22 mouse cellular contexts compared by ENCODE assay signal in genomic region chr5:149662980-149663379, GRCm38 (mm10). TPM values are rescaled to one million over a fixed set of nuclear protein-coding genes. Genes with fewer than 3 reads are reported as not detected.
DNase-seq lines count a peak whose midpoint lies in the region; ATAC-seq and TF ChIP-seq lines count a peak whose summit lies in the region.
"Had no signal": no experiment of that assay in that cellular context is flagged by ENCODE, and none has a peak within 500 bp of the region (broad histone marks: within the 10 kb centered on the region; RNA-seq: fewer than 3 reads in every experiment).

No protein-coding gene starts in this region.

- DNase-seq in gastrocnemius, adult 2 months = no peak
- DNase-seq in gastrocnemius, adult 18-20 months (ENCODE audit: low spot score) = no peak
- DNase-seq in liver, embryonic 14.5 days (ENCODE audit: low read depth in 3 of 3, low spot score in 3 of 3) = no peak
- no peak for DNase-seq in liver, embryonic 11.5 days (ENCODE audit: low spot score)
- no peak for DNase-seq in right cerebral cortex, postnatal 10 days (ENCODE audit: low spot score in 2 of 2)
- DNase-seq: adrenal gland, adult 2 months; B cell, adult 2 months; cerebellum, adult 11-12 months; cerebellum, postnatal 25 days; heart, adult 11 months; retina, postnatal 1 day; thymus, postnatal 25 days had no signal

- intact Hi-C loops in gastrocnemius, adult 2 months (cut with DNase I) = no loop called here

- TF ChIP-seq CTCF in gastrocnemius, adult 2 months (IDR thresholded peaks at IDR 0.05) = peak; percentile 8; the same call in 1 of the 2 replicates
- peak; percentile 26; the same call in 1 of the 2 replicates for TF ChIP-seq CTCF in liver, embryonic 14.5 days (IDR thresholded peaks at IDR 0.05; ENCODE audit: low read depth)
- TF ChIP-seq CTCF in E14TG2a.4 (conservative IDR thresholded peaks at IDR 0.05; ENCODE audit: low read length) = peak; percentile 48

- TF ChIP-seq EP300 in liver, embryonic 14.5 days (IDR thresholded peaks at IDR 0.05; ENCODE audit: low read depth) = no peak

- no peak for ATAC-seq in liver, embryonic 14.5 days (ENCODE audit: insufficient read depth)
- no peak for ATAC-seq in liver, embryonic 11.5 days (replicated peaks; ENCODE audit: low FRiP score)
- ATAC-seq in megakaryocyte progenitor cell, adult 5-6 weeks (replicated peaks; ENCODE audit: poor library complexity) = peak; percentile 58; the same call in 1 of the 2 replicates
- ATAC-seq: forebrain, embryonic 15.5 days; intestine, embryonic 16.5 days; midbrain, embryonic 13.5 days had no signal

- H3K9ac ChIP-seq in liver, embryonic 14.5 days (replicated peaks) = no peak overlapping the region
- no peak overlapping the region for H3K9ac ChIP-seq in liver, embryonic 11.5 days (ENCODE audit: low read depth, low read length)
- H3K9ac ChIP-seq: forebrain, embryonic 15.5 days; heart, embryonic 15.5 days; limb, embryonic 12.5 days; midbrain, embryonic 13.5 days; stomach, embryonic 15.5 days had no signal

- no peaks in the 10 kb centered on the region for H3K36me3 ChIP-seq in liver, embryonic 14.5 days (replicated peaks; ENCODE audit: control insufficient read depth, insufficient read depth, low read depth)
- no peaks in the 10 kb centered on the region for H3K36me3 ChIP-seq in liver, embryonic 11.5 days (ENCODE audit: control insufficient read depth, insufficient read depth, low read length)
- no peaks in the 10 kb centered on the region for H3K36me3 ChIP-seq in E14TG2a.4 (ENCODE audit: insufficient read depth, low read length)
- H3K36me3 ChIP-seq: embryonic facial prominence, embryonic 10.5 days; forebrain, embryonic 15.5 days; heart, embryonic 15.5 days; limb, embryonic 12.5 days; midbrain, embryonic 13.5 days; stomach, embryonic 15.5 days had no signal

- H3K4me3 ChIP-seq in gastrocnemius, adult 2 months = no peak overlapping the region
- H3K4me3 ChIP-seq in liver, embryonic 14.5 days (ENCODE audit: insufficient read depth in 1 of 2, low read depth in 2 of 2, low read length in 2 of 2) = no peak overlapping the region
- no peak overlapping the region for H3K4me3 ChIP-seq in liver, embryonic 11.5 days (ENCODE audit: low read depth, low read length)
- H3K4me3 ChIP-seq in E14TG2a.4 (replicated peaks; ENCODE audit: low read length) = no peak overlapping the region
- H3K4me3 ChIP-seq: embryonic facial prominence, embryonic 10.5 days; forebrain, embryonic 15.5 days; heart, embryonic 15.5 days; limb, embryonic 12.5 days; midbrain, embryonic 13.5 days; stomach, embryonic 15.5 days had no signal

- H3K27ac ChIP-seq in gastrocnemius, adult 2 months = no peak overlapping the region
- no peak overlapping the region for H3K27ac ChIP-seq in liver, embryonic 14.5 days
- no peak overlapping the region for H3K27ac ChIP-seq in liver, embryonic 11.5 days (ENCODE audit: low read depth, low read length)
- H3K27ac ChIP-seq: embryonic facial prominence, embryonic 10.5 days; forebrain, embryonic 15.5 days; heart, embryonic 15.5 days; limb, embryonic 12.5 days; macrophage; midbrain, embryonic 13.5 days; stomach, embryonic 15.5 days had no signal

- 79% methylated on average over 6 of the region's 6 CpGs for WGBS in liver, embryonic 14.5 days (ENCODE audit: insufficient replicate concordance)
- 83% methylated on average over 6 of the region's 6 CpGs for WGBS in liver, embryonic 11.5 days

- H3K27me3 ChIP-seq in liver, embryonic 14.5 days (ENCODE audit: control insufficient read depth, insufficient read depth, low read length) = no peaks in the 10 kb centered on the region
- no peaks in the 10 kb centered on the region for H3K27me3 ChIP-seq in liver, embryonic 11.5 days (replicated peaks; ENCODE audit: control insufficient read depth, insufficient read depth, low read length)
- peaks cover 4% of the 10 kb centered on the region; the same call in 1 of the 2 replicates for H3K27me3 ChIP-seq in E14TG2a.4 (ENCODE audit: insufficient read depth, low read length)
- H3K27me3 ChIP-seq: forebrain, embryonic 15.5 days; heart, embryonic 15.5 days; limb, embryonic 12.5 days; midbrain, embryonic 13.5 days; stomach, embryonic 15.5 days had no signal

- H3K4me2 ChIP-seq in liver, embryonic 14.5 days (ENCODE audit: low read depth) = no peak overlapping the region
- no peak overlapping the region for H3K4me2 ChIP-seq in liver, embryonic 11.5 days
- H3K4me2 ChIP-seq: forebrain, embryonic 15.5 days; heart, embryonic 15.5 days; limb, embryonic 12.5 days; midbrain, embryonic 13.5 days; stomach, embryonic 15.5 days had no signal

- peaks cover 3% of the 10 kb centered on the region; the same call in 1 of the 2 replicates for H3K9me3 ChIP-seq in liver, embryonic 14.5 days (ENCODE audit: control insufficient read depth, low read length)
- H3K9me3 ChIP-seq in liver, embryonic 11.5 days (ENCODE audit: control insufficient read depth, low read length) = peaks cover 3% of the 10 kb centered on the region; the same call in 1 of the 2 replicates
- peaks cover 5% of the 10 kb centered on the region for H3K9me3 ChIP-seq in E14TG2a.4 (ENCODE audit: low read length)
- H3K9me3 ChIP-seq: forebrain, embryonic 15.5 days; heart, embryonic 15.5 days; stomach, embryonic 15.5 days had no signal

- no peaks in the 10 kb centered on the region for H3K4me1 ChIP-seq in liver, embryonic 14.5 days (replicated peaks; ENCODE audit: control insufficient read depth in 2 of 2, insufficient read depth in 2 of 2, low read length in 1 of 2)
- no peaks in the 10 kb centered on the region for H3K4me1 ChIP-seq in liver, embryonic 11.5 days (replicated peaks; ENCODE audit: control insufficient read depth, insufficient read depth, low read length)
- H3K4me1 ChIP-seq in E14TG2a.4 (replicated peaks; ENCODE audit: low read depth, low read length) = peaks cover 27% of the 10 kb centered on the region
- H3K4me1 ChIP-seq: forebrain, embryonic 15.5 days; heart, embryonic 15.5 days; limb, embryonic 12.5 days; stomach, embryonic 15.5 days had no signal

RNA-seq across cellular contexts. Expression of gene B3glct, which starts 15.1 kb away (rescaled TPM):
- total RNA-seq in gastrocnemius, adult 2 months (2021) = 1 to 10 TPM; 3.0 to 4.4 TPM
- 1 to 10 TPM; 3.5 to 5.2 TPM for total RNA-seq in gastrocnemius, adult 18-20 months (2021)
- 2.3 and 2.9 TPM in 2 replicates for polyA plus RNA-seq in liver, embryonic 14.5 days (2012; rRNA removed)
- polyA plus RNA-seq in liver, embryonic 14.5 days (2014; fragmentation: Nextera tagmentation; extraction: Ambion mirVana) = 4.1 and 5.0 TPM in 2 replicates
- polyA plus RNA-seq in liver, embryonic 11.5 days (2014; fragmentation: Nextera tagmentation; extraction: Ambion mirVana) = 13.2 and 13.4 TPM in 2 replicates
- 8.9 and 10.9 TPM in 2 replicates for total RNA-seq in megakaryocyte progenitor cell, adult 5-6 weeks (2015)
- 5.9 and 9.7 TPM in 2 replicates for total RNA-seq in megakaryocyte progenitor cell, adult 5-6 weeks (2017)

RNA-seq across cellular contexts. Expression of gene Hsph1, which starts 26.8 kb away (rescaled TPM):
- total RNA-seq in gastrocnemius, adult 2 months (2021) = 100 to 1,000 TPM in 1 of 2 experiments, 10 to 100 TPM in 1; 76.6 to 103 TPM
- 10 to 100 TPM; 60.1 to 86.6 TPM for total RNA-seq in gastrocnemius, adult 18-20 months (2021)
- 12.6 and 33.5 TPM in 2 replicates for polyA plus RNA-seq in liver, embryonic 14.5 days (2012; rRNA removed)
- 23.5 and 28.1 TPM in 2 replicates for polyA plus RNA-seq in liver, embryonic 14.5 days (2014; fragmentation: Nextera tagmentation; extraction: Ambion mirVana)
- 116 and 119 TPM in 2 replicates for polyA plus RNA-seq in liver, embryonic 11.5 days (2014; fragmentation: Nextera tagmentation; extraction: Ambion mirVana)
- total RNA-seq in megakaryocyte progenitor cell, adult 5-6 weeks (2015) = 70.9 and 82.2 TPM in 2 replicates
- 39.1 and 39.6 TPM in 2 replicates for total RNA-seq in megakaryocyte progenitor cell, adult 5-6 weeks (2017)
